Comparison of ENCODE assay signal across 18 mouse cellular contexts in genomic region chr3:125673997-125674794, GRCm38 (mm10).
DNase-seq lines count a peak whose midpoint lies in the region; ATAC-seq lines count a peak whose summit lies in the region.
"Had no signal": no experiment of that assay in that cellular context is flagged by ENCODE, and none has a peak within 500 bp of the region (broad histone marks: within the 10 kb centered on the region; RNA-seq: fewer than 3 reads in every experiment).

No protein-coding gene starts in this region.

- intact Hi-C loops in gastrocnemius, postnatal 36 days (cut with DNase I): no loop called here

- no peaks in the 10 kb centered on the region for H3K27me3 ChIP-seq in forebrain, embryonic 13.5 days
- no peaks in the 10 kb centered on the region for H3K27me3 ChIP-seq in forebrain, embryonic 11.5 days (ENCODE audit: control insufficient read depth, insufficient read depth, low read length)
- H3K27me3 ChIP-seq in midbrain, embryonic 12.5 days: no peaks in the 10 kb centered on the region
- H3K27me3 ChIP-seq in midbrain, embryonic 14.5 days (ENCODE audit: control insufficient read depth, insufficient read depth, low read length): no peaks in the 10 kb centered on the region
- H3K27me3 ChIP-seq in midbrain, embryonic 13.5 days: no peaks in the 10 kb centered on the region
- H3K27me3 ChIP-seq: stomach, embryonic 15.5 days had no signal

- H3K4me1 ChIP-seq in forebrain, embryonic 13.5 days: peaks cover 18% of the 10 kb centered on the region
- H3K4me1 ChIP-seq in forebrain, embryonic 11.5 days (replicated peaks; ENCODE audit: control insufficient read depth, insufficient read depth, low read length): no peaks in the 10 kb centered on the region
- H3K4me1 ChIP-seq in midbrain, embryonic 12.5 days: peaks cover 7% of the 10 kb centered on the region; the same call in 1 of the 2 replicates
- H3K4me1 ChIP-seq in midbrain, embryonic 14.5 days (ENCODE audit: control insufficient read depth, insufficient read depth, low read length): no peaks in the 10 kb centered on the region
- peaks cover 3% of the 10 kb centered on the region for H3K4me1 ChIP-seq in midbrain, embryonic 13.5 days (replicated peaks)
- H3K4me1 ChIP-seq: stomach, embryonic 15.5 days had no signal

- 27% methylated on average over 9 of the region's 9 CpGs for WGBS in forebrain, embryonic 13.5 days
- 49% methylated on average over 9 of the region's 9 CpGs for WGBS in forebrain, embryonic 11.5 days
- WGBS in midbrain, embryonic 12.5 days: 40% methylated on average over 9 of the region's 9 CpGs
- WGBS in midbrain, embryonic 14.5 days: 44% methylated on average over 9 of the region's 9 CpGs
- 36% methylated on average over 9 of the region's 9 CpGs for WGBS in midbrain, embryonic 13.5 days

- H3K9ac ChIP-seq in forebrain, embryonic 13.5 days: no peak overlapping the region
- H3K9ac ChIP-seq in forebrain, embryonic 11.5 days (ENCODE audit: low read length): no peak overlapping the region
- H3K9ac ChIP-seq in midbrain, embryonic 12.5 days (replicated peaks): no peak overlapping the region
- H3K9ac ChIP-seq in midbrain, embryonic 14.5 days (replicated peaks; ENCODE audit: low read length): no peak overlapping the region
- no peak overlapping the region for H3K9ac ChIP-seq in midbrain, embryonic 13.5 days (replicated peaks)
- H3K9ac ChIP-seq: lung, embryonic 14.5 days; stomach, embryonic 15.5 days had no signal

- H3K4me3 ChIP-seq in forebrain, embryonic 13.5 days: no peak overlapping the region
- H3K4me3 ChIP-seq in forebrain, embryonic 11.5 days (ENCODE audit: low read depth, low read length): no peak overlapping the region
- no peak overlapping the region for H3K4me3 ChIP-seq in midbrain, embryonic 12.5 days
- no peak overlapping the region for H3K4me3 ChIP-seq in midbrain, embryonic 14.5 days (replicated peaks; ENCODE audit: low read depth, low read length)
- H3K4me3 ChIP-seq in midbrain, embryonic 13.5 days (replicated peaks): no peak overlapping the region
- H3K4me3 ChIP-seq: heart, adult 2 months; stomach, embryonic 15.5 days had no signal

- H3K27ac ChIP-seq in forebrain, embryonic 13.5 days: no peak overlapping the region
- no peak overlapping the region for H3K27ac ChIP-seq in forebrain, embryonic 11.5 days (ENCODE audit: low read depth, low read length)
- H3K27ac ChIP-seq in midbrain, embryonic 12.5 days (replicated peaks): no peak overlapping the region
- no peak overlapping the region for H3K27ac ChIP-seq in midbrain, embryonic 14.5 days (replicated peaks; ENCODE audit: low read depth, low read length)
- no peak overlapping the region for H3K27ac ChIP-seq in midbrain, embryonic 13.5 days
- H3K27ac ChIP-seq: heart, adult 2 months; stomach, embryonic 15.5 days had no signal

- H3K9me3 ChIP-seq in forebrain, embryonic 13.5 days (replicated peaks): no peaks in the 10 kb centered on the region
- H3K9me3 ChIP-seq in forebrain, embryonic 11.5 days (ENCODE audit: control insufficient read depth, low read length): no peaks in the 10 kb centered on the region
- no peaks in the 10 kb centered on the region for H3K9me3 ChIP-seq in midbrain, embryonic 12.5 days
- no peaks in the 10 kb centered on the region for H3K9me3 ChIP-seq in midbrain, embryonic 14.5 days (ENCODE audit: control insufficient read depth, low read length)
- H3K9me3 ChIP-seq in midbrain, embryonic 13.5 days: no peaks in the 10 kb centered on the region
- H3K9me3 ChIP-seq: stomach, embryonic 15.5 days had no signal

- no peaks in the 10 kb centered on the region for H3K36me3 ChIP-seq in forebrain, embryonic 13.5 days (ENCODE audit: poor library complexity, severe bottlenecking)
- no peaks in the 10 kb centered on the region for H3K36me3 ChIP-seq in forebrain, embryonic 11.5 days (ENCODE audit: control insufficient read depth, insufficient read depth, low read length)
- no peaks in the 10 kb centered on the region for H3K36me3 ChIP-seq in midbrain, embryonic 12.5 days
- no peaks in the 10 kb centered on the region for H3K36me3 ChIP-seq in midbrain, embryonic 14.5 days (ENCODE audit: control insufficient read depth, insufficient read depth, low read length)
- H3K36me3 ChIP-seq in midbrain, embryonic 13.5 days: no peaks in the 10 kb centered on the region
- H3K36me3 ChIP-seq: stomach, embryonic 15.5 days had no signal

- ATAC-seq in forebrain, embryonic 13.5 days: peak; percentile 44; the same call in 1 of the 2 replicates
- no peak; the same call in 1 of the 2 replicates for ATAC-seq in forebrain, embryonic 11.5 days (replicated peaks; ENCODE audit: low FRiP score)
- peak; percentile 19; the same call in 1 of the 2 replicates for ATAC-seq in midbrain, embryonic 12.5 days (ENCODE audit: low FRiP score, low read depth)
- ATAC-seq in midbrain, embryonic 14.5 days (ENCODE audit: low FRiP score, low TSS enrichment): no peak
- ATAC-seq in midbrain, embryonic 13.5 days: peak; percentile 73

- DNase-seq in forebrain, embryonic 11.5 days (ENCODE audit: low spot score): no peak
- no peak for DNase-seq in midbrain, embryonic 14.5 days
- peak; percentile 73 for DNase-seq in retina, postnatal 1 day
- no peak for DNase-seq in spleen, postnatal 4 days (ENCODE audit: low spot score in 2 of 2)
- DNase-seq in gastrocnemius, postnatal 36 days: no peak
- DNase-seq: adrenal gland, adult 8-10 months; B cell, adult 2 months; cerebellum, adult 18-20 months; heart, adult 2 months; liver; lung, embryonic 14.5 days; lung, postnatal 4 days; spleen, adult 18-20 months; thymus, adult 2 months had no signal

- no peak overlapping the region for H3K4me2 ChIP-seq in forebrain, embryonic 13.5 days
- no peak overlapping the region for H3K4me2 ChIP-seq in forebrain, embryonic 11.5 days (ENCODE audit: low read depth, low read length, severe bottlenecking)
- no peak overlapping the region for H3K4me2 ChIP-seq in midbrain, embryonic 12.5 days (replicated peaks)
- H3K4me2 ChIP-seq in midbrain, embryonic 14.5 days (ENCODE audit: low read length): no peak overlapping the region
- no peak overlapping the region for H3K4me2 ChIP-seq in midbrain, embryonic 13.5 days (replicated peaks)
- H3K4me2 ChIP-seq: lung, embryonic 14.5 days; stomach, embryonic 15.5 days had no signal

Comparison
In these comparisons a context has a peak if more than half of its experiments do, and no peak if none do; other contexts are left out.
1. ATAC-seq: peak in forebrain, embryonic 13.5 days (single experiment), midbrain, embryonic 12.5 days (single experiment) and midbrain, embryonic 13.5 days (single experiment); none in forebrain, embryonic 11.5 days (single experiment) and midbrain, embryonic 14.5 days (single experiment).